ENCODE assay signal across 12 mouse cellular contexts in genomic region chr14:16497226-16497661, GRCm38 (mm10).
A peak's percentile ranks its signal among the peaks of the same experiment; 100 is the strongest.
DNase-seq lines count a peak whose midpoint lies in the region; ATAC-seq and TF ChIP-seq lines count a peak whose summit lies in the region.
"Had no signal": no experiment of that assay in that cellular context is flagged by ENCODE, and none has a peak within 500 bp of the region (broad histone marks: within the 10 kb centered on the region; RNA-seq: fewer than 3 reads in every experiment).

No protein-coding gene starts in this region.

- peak; percentile 74 for ATAC-seq in hindbrain, embryonic 16.5 days
- no peak for ATAC-seq in hindbrain, embryonic 13.5 days (ENCODE audit: low FRiP score)
- peak; percentile 74 for ATAC-seq in heart, postnatal 0 days (ENCODE audit: insufficient read depth, low read depth)
- peak; percentile 50 for ATAC-seq in lung, postnatal 0 days

- DNase-seq in gastrocnemius, adult 8-10 months (ENCODE audit: low spot score in 2 of 2) = peak; percentile 76 to 77
- peak; percentile 74 for DNase-seq in heart, postnatal 0 days (ENCODE audit: low spot score)
- DNase-seq in lung, postnatal 0 days (ENCODE audit: low spot score) = peak; percentile 22
- DNase-seq in natural killer cell, adult 2 months (ENCODE audit: low spot score in 2 of 2) = no peak
- DNase-seq in layer of hippocampus, adult 18-20 months (ENCODE audit: low spot score in 2 of 2) = no peak
- no peak for DNase-seq in thymus, postnatal 10 days (ENCODE audit: low spot score in 2 of 2)
- DNase-seq: kidney, postnatal 10 days had no signal

- no peak overlapping the region for H3K27ac ChIP-seq in hindbrain, embryonic 16.5 days (ENCODE audit: low read depth, low read length)
- H3K27ac ChIP-seq in hindbrain, embryonic 13.5 days = no peak overlapping the region
- peak overlapping the region; percentile 86 for H3K27ac ChIP-seq in heart, postnatal 0 days (ENCODE audit: low read depth)
- no peak overlapping the region for H3K27ac ChIP-seq in lung, postnatal 0 days (ENCODE audit: low read length)
- H3K27ac ChIP-seq: embryonic facial prominence, embryonic 13.5 days; limb, embryonic 12.5 days had no signal

- H3K36me3 ChIP-seq in hindbrain, embryonic 16.5 days (ENCODE audit: control insufficient read depth, insufficient read depth, low read length) = no peaks in the 10 kb centered on the region
- H3K36me3 ChIP-seq in hindbrain, embryonic 13.5 days = no peaks in the 10 kb centered on the region
- H3K36me3 ChIP-seq in heart, postnatal 0 days (replicated peaks; ENCODE audit: control insufficient read depth, insufficient read depth, low read length) = no peaks in the 10 kb centered on the region
- H3K36me3 ChIP-seq in lung, postnatal 0 days (ENCODE audit: insufficient read depth, low read length) = no peaks in the 10 kb centered on the region
- H3K36me3 ChIP-seq: embryonic facial prominence, embryonic 13.5 days; limb, embryonic 12.5 days had no signal

- no peak overlapping the region for H3K9ac ChIP-seq in hindbrain, embryonic 16.5 days (ENCODE audit: low read depth, low read length)
- H3K9ac ChIP-seq in hindbrain, embryonic 13.5 days = no peak overlapping the region
- H3K9ac ChIP-seq in heart, postnatal 0 days (replicated peaks; ENCODE audit: low read depth, low read length) = no peak overlapping the region
- H3K9ac ChIP-seq in lung, postnatal 0 days (replicated peaks; ENCODE audit: low read depth) = no peak overlapping the region
- H3K9ac ChIP-seq: embryonic facial prominence, embryonic 13.5 days; limb, embryonic 12.5 days had no signal

- no peaks in the 10 kb centered on the region; the same call in 1 of the 2 replicates for H3K4me1 ChIP-seq in hindbrain, embryonic 16.5 days (ENCODE audit: control insufficient read depth, insufficient read depth, low read depth, low read length)
- 0 out of 2 replicates have a peak, but pooled peaks cover 3% of the 10 kb centered on the region for H3K4me1 ChIP-seq in hindbrain, embryonic 13.5 days (replicated peaks)
- H3K4me1 ChIP-seq in heart, postnatal 0 days (ENCODE audit: control insufficient read depth, insufficient read depth) = peaks cover 32% of the 10 kb centered on the region
- no peaks in the 10 kb centered on the region for H3K4me1 ChIP-seq in lung, postnatal 0 days (ENCODE audit: insufficient read depth, low read depth, low read length)

- no peak for TF ChIP-seq CTCF in heart, postnatal 0 days (IDR thresholded peaks at IDR 0.05; ENCODE audit: low read depth)
- TF ChIP-seq CTCF in lung, postnatal 0 days (IDR thresholded peaks at IDR 0.05) = no peak

- H3K4me2 ChIP-seq in hindbrain, embryonic 16.5 days (ENCODE audit: low read length) = no peak overlapping the region
- H3K4me2 ChIP-seq in hindbrain, embryonic 13.5 days = no peak overlapping the region
- H3K4me2 ChIP-seq in heart, postnatal 0 days (ENCODE audit: low read depth, low read length) = peak overlapping the region; percentile 21; the same call in 1 of the 2 replicates
- no peak overlapping the region for H3K4me2 ChIP-seq in lung, postnatal 0 days (replicated peaks; ENCODE audit: low read depth, low read length)
- H3K4me2 ChIP-seq: embryonic facial prominence, embryonic 13.5 days; limb, embryonic 12.5 days had no signal

- peak; percentile 45; the same call in 1 of the 2 replicates for TF ChIP-seq EP300 in heart, postnatal 0 days (IDR thresholded peaks at IDR 0.05; ENCODE audit: low read depth)
- TF ChIP-seq EP300 in lung, postnatal 0 days (IDR thresholded peaks at IDR 0.05) = no peak

- H3K4me3 ChIP-seq in hindbrain, embryonic 16.5 days (ENCODE audit: low read length) = no peak overlapping the region
- H3K4me3 ChIP-seq in hindbrain, embryonic 13.5 days = no peak overlapping the region
- H3K4me3 ChIP-seq in heart, postnatal 0 days (ENCODE audit: low read depth, low read length) = no peak overlapping the region
- H3K4me3 ChIP-seq in lung, postnatal 0 days (ENCODE audit: low read depth, low read length) = no peak overlapping the region
- H3K4me3 ChIP-seq: embryonic facial prominence, embryonic 13.5 days; limb, embryonic 12.5 days had no signal

- 51% methylated on average over 2 of the region's 2 CpGs for WGBS in hindbrain, embryonic 16.5 days
- WGBS in hindbrain, embryonic 13.5 days = 57% methylated on average over 2 of the region's 2 CpGs
- WGBS in heart, postnatal 0 days = 27% methylated on average over 2 of the region's 2 CpGs
- WGBS in lung, postnatal 0 days = 27% methylated on average over 2 of the region's 2 CpGs

- H3K9me3 ChIP-seq in hindbrain, embryonic 16.5 days (ENCODE audit: control insufficient read depth, low read length) = no peaks in the 10 kb centered on the region
- no peaks in the 10 kb centered on the region for H3K9me3 ChIP-seq in hindbrain, embryonic 13.5 days
- 0 out of 2 replicates have a peak, but pooled peaks cover 5% of the 10 kb centered on the region for H3K9me3 ChIP-seq in heart, postnatal 0 days (replicated peaks; ENCODE audit: control insufficient read depth, low read length)
- no peaks in the 10 kb centered on the region for H3K9me3 ChIP-seq in lung, postnatal 0 days (ENCODE audit: low read length)
- H3K9me3 ChIP-seq: embryonic facial prominence, embryonic 13.5 days; limb, embryonic 12.5 days had no signal

- H3K27me3 ChIP-seq in hindbrain, embryonic 16.5 days (replicated peaks; ENCODE audit: control insufficient read depth, insufficient read depth, low read length) = no peaks in the 10 kb centered on the region
- H3K27me3 ChIP-seq in hindbrain, embryonic 13.5 days = no peaks in the 10 kb centered on the region
- H3K27me3 ChIP-seq in heart, postnatal 0 days (ENCODE audit: control insufficient read depth, insufficient read depth, low read length) = no peaks in the 10 kb centered on the region
- H3K27me3 ChIP-seq in lung, postnatal 0 days (replicated peaks; ENCODE audit: insufficient read depth, low read length) = no peaks in the 10 kb centered on the region
- H3K27me3 ChIP-seq: CH12.LX; embryonic facial prominence, embryonic 13.5 days; limb, embryonic 12.5 days had no signal

Comparison
In these comparisons a context has a peak if more than half of its experiments do, and no peak if none do; other contexts are left out.
1. DNase-seq: peak in gastrocnemius, adult 8-10 months (2 of 2), heart, postnatal 0 days (single experiment) and lung, postnatal 0 days (single experiment); none in natural killer cell, adult 2 months (0 of 2), layer of hippocampus, adult 18-20 months (0 of 2) and thymus, postnatal 10 days (0 of 2).